Mouse (Mus musculus): ENCODE measurements around the gene Irx4. TPM values are rescaled to one million over a fixed set of nuclear protein-coding genes. Genes with fewer than 3 reads are reported as not detected.

Gene Irx4
- polyA plus RNA-seq, 1 experiment = not detected

DNA sequence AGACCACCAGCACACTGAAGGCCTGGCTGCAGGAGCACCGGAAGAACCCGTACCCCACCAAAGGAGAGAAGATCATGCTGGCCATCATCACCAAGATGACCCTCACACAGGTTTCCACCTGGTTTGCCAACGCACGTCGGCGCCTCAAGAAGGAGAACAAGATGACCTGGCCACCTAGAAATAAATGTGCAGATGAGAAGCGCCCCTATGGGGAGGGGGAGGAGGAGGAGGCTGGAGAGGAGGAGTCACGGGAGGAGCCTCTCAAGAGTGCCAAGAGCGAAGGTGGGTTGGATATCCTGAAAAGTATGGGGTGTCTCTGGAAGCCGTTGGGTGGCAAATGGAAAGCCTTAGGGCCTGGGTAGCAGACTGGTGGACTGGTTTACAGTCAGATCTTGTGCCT lies 7.3 kb downstream of the Irx4 start:
- TF ChIP-seq CTCF (IDR thresholded peaks at IDR 0.05; ENCODE audit: extremely low read depth, insufficient read depth, low read length) (no peak), POLR2A (IDR thresholded peaks at IDR 0.05; ENCODE audit: extremely low read depth, insufficient read depth, low read length) (no peak)

DNA sequence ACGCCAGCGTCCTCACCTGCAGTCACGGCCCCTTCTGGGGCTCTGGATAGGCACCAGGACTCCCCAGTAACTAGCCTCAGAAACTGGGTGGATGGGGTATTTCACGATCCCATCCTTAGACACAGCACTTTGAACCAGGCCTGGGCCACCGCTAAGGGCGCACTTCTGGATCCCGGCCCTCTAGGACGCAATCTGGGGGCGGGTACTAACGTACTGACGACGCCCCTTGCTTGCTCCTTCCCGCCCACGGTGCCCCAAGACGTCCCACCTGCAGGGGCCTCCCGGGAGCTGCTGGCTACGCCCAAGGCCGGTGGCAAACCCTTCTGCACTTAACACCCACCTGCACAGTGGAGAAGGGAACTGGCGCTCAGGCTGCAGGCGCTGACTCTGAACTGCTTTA lies 8.4 kb downstream of the Irx4 start:
- Histone ChIP-seq H3K4me1 (ENCODE audit: control insufficient read depth, insufficient read depth, low read length) (no peaks in the 10 kb centered on the region), H3K27ac (ENCODE audit: insufficient read depth, low read length) (no peak overlapping the region), H3K4me3 (ENCODE audit: insufficient read depth, low read length) (no peak overlapping the region)
- TF ChIP-seq CTCF (IDR thresholded peaks at IDR 0.05; ENCODE audit: extremely low read depth, insufficient read depth, low read length) (no peak), POLR2A (IDR thresholded peaks at IDR 0.05; ENCODE audit: extremely low read depth, insufficient read depth, low read length) (no peak)

More for the DNA sequence above, 7.3 kb downstream of the Irx4 start:
- no peak overlapping the region for H3K4me3 ChIP-seq (ENCODE audit: insufficient read depth, low read length)
- H3K4me1 ChIP-seq (ENCODE audit: control insufficient read depth, insufficient read depth, low read length) = no peaks in the 10 kb centered on the region
- no peak overlapping the region for H3K27ac ChIP-seq (ENCODE audit: insufficient read depth, low read length)

DNA sequence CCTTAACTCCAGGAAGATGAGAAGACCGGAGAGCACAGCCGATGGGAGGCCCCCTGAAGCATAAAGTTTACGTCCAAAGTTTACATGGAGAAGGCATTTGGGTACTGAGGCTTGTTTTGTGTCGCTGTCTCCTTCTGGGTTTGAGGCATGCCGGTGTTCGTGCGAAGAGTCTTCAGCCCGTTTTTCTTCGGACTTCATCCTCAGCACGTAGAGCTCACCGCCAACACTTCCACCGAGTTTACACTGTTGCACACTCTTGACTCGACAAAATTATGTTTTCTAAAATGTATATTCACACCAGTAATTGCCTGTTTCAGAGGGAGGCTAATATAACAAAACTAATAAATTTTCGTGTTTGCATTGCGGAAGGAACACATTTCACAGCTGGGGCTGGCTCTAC lies 9.0 kb downstream of the Irx4 start:
- TF ChIP-seq POLR2A (IDR thresholded peaks at IDR 0.05; ENCODE audit: extremely low read depth, insufficient read depth, low read length) (no peak), CTCF (IDR thresholded peaks at IDR 0.05; ENCODE audit: extremely low read depth, insufficient read depth, low read length) (no peak)
- H3K4me1 ChIP-seq (ENCODE audit: control insufficient read depth, insufficient read depth, low read length) = no peaks in the 10 kb centered on the region
- no peak overlapping the region for H3K4me3 ChIP-seq (ENCODE audit: insufficient read depth, low read length)
- H3K27ac ChIP-seq (ENCODE audit: insufficient read depth, low read length) = no peak overlapping the region

DNA sequence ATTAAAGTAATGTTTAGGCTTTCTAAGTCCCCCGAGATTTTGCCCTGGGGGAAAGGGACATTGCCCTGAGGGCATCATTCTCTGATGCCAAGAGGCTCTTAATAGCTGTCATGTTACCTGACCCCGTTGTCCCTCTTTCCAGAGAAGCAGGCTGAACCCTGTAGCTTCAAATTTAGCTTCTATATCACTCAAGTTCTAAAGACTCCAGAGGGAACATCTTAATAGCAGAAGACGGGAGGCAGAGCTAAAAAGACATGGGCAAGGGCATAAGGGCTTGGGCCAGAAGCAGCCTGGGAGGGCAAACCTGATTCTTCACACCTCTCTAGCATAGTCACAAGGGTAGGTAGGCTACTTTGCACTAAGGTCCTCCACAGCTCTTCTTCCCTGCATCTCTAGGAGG lies 9.6 kb downstream of the Irx4 start:
- no peak overlapping the region for H3K27ac ChIP-seq (ENCODE audit: insufficient read depth, low read length)
- no peaks in the 10 kb centered on the region for H3K4me1 ChIP-seq (ENCODE audit: control insufficient read depth, insufficient read depth, low read length)
- no peak overlapping the region for H3K4me3 ChIP-seq (ENCODE audit: insufficient read depth, low read length)
- no peak for TF ChIP-seq POLR2A (IDR thresholded peaks at IDR 0.05; ENCODE audit: extremely low read depth, insufficient read depth, low read length)
- no peak for TF ChIP-seq CTCF (IDR thresholded peaks at IDR 0.05; ENCODE audit: extremely low read depth, insufficient read depth, low read length)

DNA sequence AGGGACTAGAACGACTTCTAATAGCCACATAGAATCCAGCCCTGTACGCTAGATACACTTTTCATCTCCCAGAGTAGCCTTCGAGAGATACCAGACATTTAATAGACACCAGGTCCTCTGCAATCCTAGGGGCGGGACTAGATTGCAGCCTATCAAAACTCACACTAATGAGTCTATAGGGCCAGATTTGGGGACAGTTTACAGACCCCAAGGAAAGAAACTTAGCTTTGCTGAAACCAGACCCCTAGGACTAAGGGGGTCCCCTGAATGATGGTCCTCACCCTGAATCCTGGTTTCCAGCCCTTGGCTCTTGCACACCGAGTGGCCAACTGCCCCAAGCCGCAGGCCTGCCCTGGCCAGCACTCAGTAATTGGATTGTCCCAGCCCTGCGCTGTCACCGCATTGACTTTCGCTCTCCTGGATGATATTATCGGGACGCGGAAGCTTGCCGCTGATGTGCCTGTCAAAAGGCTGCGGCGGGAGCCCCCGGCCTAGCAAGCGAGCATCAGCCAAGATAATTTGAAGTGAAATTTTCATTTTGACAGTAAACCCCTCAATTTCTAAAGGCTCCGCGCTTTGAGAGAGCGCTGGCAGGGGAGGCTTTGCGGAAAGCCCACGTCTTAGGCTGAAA lies 10.3 kb downstream of the Irx4 start:
- Histone ChIP-seq H3K4me3 (ENCODE audit: insufficient read depth, low read length) (no peak overlapping the region), H3K4me1 (ENCODE audit: control insufficient read depth, insufficient read depth, low read length) (no peaks in the 10 kb centered on the region), H3K27ac (ENCODE audit: insufficient read depth, low read length) (no peak overlapping the region)
- no peak for TF ChIP-seq POLR2A (IDR thresholded peaks at IDR 0.05; ENCODE audit: extremely low read depth, insufficient read depth, low read length)
- no peak for TF ChIP-seq CTCF (IDR thresholded peaks at IDR 0.05; ENCODE audit: extremely low read depth, insufficient read depth, low read length)

DNA sequence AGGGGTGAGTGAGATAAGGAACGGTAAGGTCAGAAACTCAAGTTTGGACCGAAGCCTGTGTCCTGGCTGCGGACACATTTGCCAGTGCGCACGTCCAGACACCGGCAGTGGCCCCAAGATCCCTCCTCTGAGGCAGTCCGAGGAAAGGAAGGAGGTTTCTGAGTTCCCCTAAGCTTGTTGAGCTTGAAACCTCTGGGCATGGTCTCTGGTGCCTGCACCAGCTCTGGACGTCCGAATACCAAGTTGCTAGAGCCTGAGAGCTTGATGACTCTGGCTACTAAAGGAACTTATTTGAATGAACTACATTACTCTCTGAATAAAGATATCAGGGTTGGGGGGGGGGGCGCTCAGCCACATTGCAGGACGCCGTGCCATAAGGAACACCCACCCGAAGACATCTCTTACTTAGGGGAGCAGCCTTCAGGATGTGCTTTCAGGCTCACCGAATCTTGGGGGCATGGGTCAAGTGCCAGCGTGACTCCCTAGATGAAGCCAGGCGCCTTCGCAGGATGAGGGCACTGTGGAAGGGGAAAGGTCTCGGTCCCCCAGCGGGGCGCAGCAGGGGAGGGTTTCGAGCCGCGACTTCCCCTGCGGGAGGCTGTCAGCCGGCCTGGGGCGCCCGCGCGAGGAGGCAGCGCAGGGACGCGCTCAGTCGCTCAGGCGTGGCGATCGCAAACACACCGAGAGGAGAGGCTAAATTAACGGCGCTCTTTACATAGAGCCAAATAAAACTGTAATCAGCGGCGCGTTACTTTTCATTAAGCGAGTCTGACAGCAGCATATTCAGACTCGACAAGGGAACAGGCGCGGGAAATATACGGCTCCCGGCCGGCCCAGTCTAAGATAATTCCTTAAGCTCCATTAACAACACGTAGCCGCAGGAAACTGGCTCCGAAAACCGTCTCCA lies 11.3 kb downstream of the Irx4 start:
- H3K27ac ChIP-seq (ENCODE audit: insufficient read depth, low read length) = no peak overlapping the region
- H3K4me1 ChIP-seq (ENCODE audit: control insufficient read depth, insufficient read depth, low read length) = no peaks in the 10 kb centered on the region
- no peak overlapping the region for H3K4me3 ChIP-seq (ENCODE audit: insufficient read depth, low read length)
- no peak for TF ChIP-seq CTCF (IDR thresholded peaks at IDR 0.05; ENCODE audit: extremely low read depth, insufficient read depth, low read length)
- TF ChIP-seq POLR2A (IDR thresholded peaks at IDR 0.05; ENCODE audit: extremely low read depth, insufficient read depth, low read length) = no peak

DNA sequence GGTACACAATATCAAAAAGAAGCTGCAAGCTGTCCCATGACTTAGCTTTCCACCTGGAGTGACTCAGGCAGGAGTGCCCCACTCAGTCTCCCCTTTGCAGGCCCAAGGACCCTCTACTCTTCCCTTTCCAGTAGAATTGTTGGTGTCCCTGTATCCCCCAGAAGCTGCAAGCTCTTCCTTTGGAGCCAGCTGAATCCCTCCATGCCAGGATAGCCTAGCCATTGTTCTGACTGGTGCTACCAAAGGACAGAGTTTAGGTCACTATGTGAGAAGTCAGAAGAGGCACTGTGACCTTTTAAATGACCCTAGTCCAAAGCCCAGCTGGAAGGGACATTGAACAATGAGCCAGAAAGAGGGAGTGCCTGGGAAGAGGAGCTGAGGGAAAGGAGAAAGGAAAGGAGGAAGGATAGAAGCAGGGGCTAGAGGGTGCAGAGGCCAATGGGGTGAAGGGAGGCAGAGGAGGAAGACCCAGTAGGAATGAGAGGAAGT lies 12.6 kb downstream of the Irx4 start:
- Histone ChIP-seq H3K4me1 (ENCODE audit: control insufficient read depth, insufficient read depth, low read length) (no peaks in the 10 kb centered on the region), H3K27ac (ENCODE audit: insufficient read depth, low read length) (no peak overlapping the region), H3K4me3 (ENCODE audit: insufficient read depth, low read length) (no peak overlapping the region)
- TF ChIP-seq CTCF (IDR thresholded peaks at IDR 0.05; ENCODE audit: extremely low read depth, insufficient read depth, low read length) = no peak
- no peak for TF ChIP-seq POLR2A (IDR thresholded peaks at IDR 0.05; ENCODE audit: extremely low read depth, insufficient read depth, low read length)

DNA sequence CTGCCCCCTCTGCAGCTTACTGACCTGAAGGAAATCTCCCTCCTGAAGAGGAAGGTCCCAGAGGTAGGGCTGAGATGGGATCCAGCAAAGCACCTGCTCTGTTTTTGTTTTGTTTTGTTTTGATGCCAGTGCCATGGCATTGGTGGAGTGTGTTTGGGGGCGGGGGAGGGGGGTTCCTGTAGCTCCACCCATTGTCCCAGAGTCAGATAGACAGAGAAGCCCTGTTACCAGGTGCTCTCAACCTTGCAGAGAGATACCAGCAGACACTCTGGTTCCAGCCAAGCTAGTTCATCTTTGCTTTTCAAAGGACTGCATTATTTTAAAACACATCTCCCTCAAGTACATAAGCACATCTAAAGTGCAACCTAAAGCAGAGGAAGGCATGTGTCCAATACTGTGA lies 13.3 kb downstream of the Irx4 start:
- H3K4me3 ChIP-seq (ENCODE audit: insufficient read depth, low read length) = no peak overlapping the region
- no peak for TF ChIP-seq CTCF (IDR thresholded peaks at IDR 0.05; ENCODE audit: extremely low read depth, insufficient read depth, low read length)
- TF ChIP-seq POLR2A (IDR thresholded peaks at IDR 0.05; ENCODE audit: extremely low read depth, insufficient read depth, low read length) = no peak
- H3K27ac ChIP-seq (ENCODE audit: insufficient read depth, low read length) = no peak overlapping the region
- no peaks in the 10 kb centered on the region for H3K4me1 ChIP-seq (ENCODE audit: control insufficient read depth, insufficient read depth, low read length)

DNA sequence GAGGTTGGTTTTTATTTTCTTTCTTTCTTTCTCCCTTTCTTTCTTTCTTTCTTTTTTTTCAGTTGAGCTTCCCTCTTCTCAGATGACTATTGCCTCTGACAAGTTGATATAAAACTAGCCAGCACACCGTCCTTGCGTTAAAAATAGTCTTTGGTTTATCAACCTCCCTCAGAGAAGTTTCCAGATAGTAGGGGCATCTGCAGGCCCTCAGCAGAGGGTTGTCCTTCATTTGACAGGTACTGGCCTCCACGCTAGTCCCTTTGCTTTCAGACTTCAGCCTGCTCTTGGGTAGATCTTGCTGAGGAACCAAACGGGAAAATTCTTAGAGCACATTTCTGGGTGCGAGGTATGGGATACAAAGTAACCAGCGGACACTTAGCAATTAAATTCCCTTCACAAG lies 17.1 kb downstream of the Irx4 start:
- Histone ChIP-seq H3K4me1 (ENCODE audit: control insufficient read depth, insufficient read depth, low read length) (no peaks in the 10 kb centered on the region), H3K27ac (ENCODE audit: insufficient read depth, low read length) (no peak overlapping the region), H3K4me3 (ENCODE audit: insufficient read depth, low read length) (no peak overlapping the region)
- no peak for TF ChIP-seq POLR2A (IDR thresholded peaks at IDR 0.05; ENCODE audit: extremely low read depth, insufficient read depth, low read length)
- no peak for TF ChIP-seq CTCF (IDR thresholded peaks at IDR 0.05; ENCODE audit: extremely low read depth, insufficient read depth, low read length)

DNA sequence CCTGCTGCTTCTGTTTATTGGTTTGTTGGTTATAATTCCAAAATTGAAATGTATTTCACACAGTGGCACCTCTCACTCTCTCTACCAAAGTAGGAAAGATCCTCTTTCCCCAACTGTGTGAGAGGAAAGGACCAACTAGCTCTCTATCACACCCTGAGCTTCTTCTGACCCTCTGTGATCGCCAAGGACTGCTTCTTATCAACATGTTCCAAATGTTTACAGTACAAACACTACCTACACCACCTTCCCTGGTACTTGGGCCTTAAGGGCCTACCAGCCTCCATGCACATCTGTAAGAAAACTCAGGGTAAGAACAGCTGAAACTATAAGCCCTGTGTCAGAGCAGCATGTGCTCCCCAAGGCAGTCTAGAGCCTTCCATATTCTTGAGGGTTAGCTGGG lies 17.5 kb downstream of the Irx4 start:
- no peak overlapping the region for H3K4me3 ChIP-seq (ENCODE audit: insufficient read depth, low read length)
- H3K27ac ChIP-seq (ENCODE audit: insufficient read depth, low read length) = no peak overlapping the region
- no peaks in the 10 kb centered on the region for H3K4me1 ChIP-seq (ENCODE audit: control insufficient read depth, insufficient read depth, low read length)
- TF ChIP-seq CTCF (IDR thresholded peaks at IDR 0.05; ENCODE audit: extremely low read depth, insufficient read depth, low read length) (no peak), POLR2A (IDR thresholded peaks at IDR 0.05; ENCODE audit: extremely low read depth, insufficient read depth, low read length) (no peak)

Data from cortical plate, adult 2 months (tissue).